ENCODE assay signal across 13 mouse cellular contexts in the genomic region with DNA sequence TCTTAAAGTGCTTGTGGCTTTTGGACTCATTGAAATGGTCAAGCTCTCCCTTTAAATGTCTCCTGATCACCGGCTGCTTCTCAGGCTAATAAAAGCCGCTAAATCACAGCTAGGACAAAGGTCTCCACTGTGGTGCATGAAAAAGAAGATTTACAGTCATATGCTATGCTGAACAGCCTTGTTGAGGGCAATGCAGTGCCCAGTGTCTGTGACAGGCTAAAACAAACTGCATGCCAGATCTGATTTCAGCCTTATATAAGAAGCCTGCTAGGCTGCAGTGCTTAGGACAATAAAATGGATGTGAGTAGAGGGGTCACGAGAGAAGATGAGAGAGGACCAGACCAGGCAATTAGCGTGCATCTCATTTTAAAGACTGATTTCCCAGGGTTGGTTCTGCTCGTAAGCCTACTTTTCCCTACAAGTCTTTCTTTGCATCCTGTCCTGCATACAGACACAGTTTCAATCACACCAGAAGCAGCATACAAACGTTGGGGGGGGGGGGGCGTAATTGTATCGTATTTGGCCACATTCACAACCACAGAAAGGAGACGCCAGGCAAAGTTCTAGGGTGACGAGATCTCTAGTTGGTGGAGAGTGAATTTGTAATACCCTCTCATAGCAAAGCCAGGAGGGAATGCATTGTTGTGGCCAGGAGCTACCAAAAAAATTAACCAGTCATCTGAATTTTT. TPM values are rescaled to one million over a fixed set of nuclear protein-coding genes. Genes with fewer than 3 reads are reported as not detected.
A peak's percentile ranks its signal among the peaks of the same experiment; 100 is the strongest.
DNase-seq lines count a peak whose midpoint lies in the region; ATAC-seq and TF ChIP-seq lines count a peak whose summit lies in the region.
"Had no signal": no experiment of that assay in that cellular context is flagged by ENCODE, and none has a peak within 500 bp of the region (broad histone marks: within the 10 kb centered on the region; RNA-seq: fewer than 3 reads in every experiment).

No protein-coding gene starts in this region.

- ATAC-seq in kidney, postnatal 0 days (replicated peaks; ENCODE audit: low FRiP score, low read depth), result peak; percentile 36; the same call in 1 of the 2 replicates
- peak; percentile 88 for ATAC-seq in forebrain, embryonic 11.5 days (replicated peaks; ENCODE audit: low FRiP score)
- ATAC-seq in hindbrain, postnatal 0 days, result peak; percentile 55; the same call in 1 of the 2 replicates
- peak; percentile 89 for ATAC-seq in neural tube, embryonic 13.5 days (ENCODE audit: low read depth)

- no peaks in the 10 kb centered on the region for H3K4me1 ChIP-seq in kidney, postnatal 0 days (replicated peaks; ENCODE audit: insufficient read depth, low read length)
- H3K4me1 ChIP-seq in forebrain, embryonic 11.5 days (replicated peaks; ENCODE audit: control insufficient read depth, insufficient read depth, low read length), result peaks cover 2% of the 10 kb centered on the region; the same call in 1 of the 2 replicates
- no peaks in the 10 kb centered on the region; the same call in 1 of the 2 replicates for H3K4me1 ChIP-seq in hindbrain, postnatal 0 days (ENCODE audit: insufficient read depth, low read length)
- peaks cover 25% of the 10 kb centered on the region for H3K4me1 ChIP-seq in neural tube, embryonic 13.5 days (replicated peaks)
- H3K4me1 ChIP-seq: liver, embryonic 13.5 days had no signal

- TF ChIP-seq CTCF in kidney, postnatal 0 days (IDR thresholded peaks at IDR 0.05; ENCODE audit: low read depth), result no peak
- TF ChIP-seq CTCF in hindbrain, postnatal 0 days (IDR thresholded peaks at IDR 0.05; ENCODE audit: low read depth), result no peak

- no peaks in the 10 kb centered on the region for H3K36me3 ChIP-seq in kidney, postnatal 0 days (ENCODE audit: insufficient read depth, low read length)
- H3K36me3 ChIP-seq in forebrain, embryonic 11.5 days (ENCODE audit: control insufficient read depth, insufficient read depth, low read length), result no peaks in the 10 kb centered on the region
- H3K36me3 ChIP-seq in hindbrain, postnatal 0 days (ENCODE audit: insufficient read depth, low read length), result no peaks in the 10 kb centered on the region
- no peaks in the 10 kb centered on the region for H3K36me3 ChIP-seq in neural tube, embryonic 13.5 days
- H3K36me3 ChIP-seq: liver, embryonic 13.5 days had no signal

- H3K4me3 ChIP-seq in kidney, postnatal 0 days (replicated peaks; ENCODE audit: low read depth, low read length), result no peak overlapping the region
- H3K4me3 ChIP-seq in forebrain, embryonic 11.5 days (ENCODE audit: low read depth, low read length), result no peak overlapping the region
- no peak overlapping the region for H3K4me3 ChIP-seq in hindbrain, postnatal 0 days (ENCODE audit: low read length)
- H3K4me3 ChIP-seq in neural tube, embryonic 13.5 days, result peak overlapping the region; percentile 13; the same call in 1 of the 2 replicates
- H3K4me3 ChIP-seq: liver, embryonic 13.5 days had no signal

- no peaks in the 10 kb centered on the region for H3K9me3 ChIP-seq in kidney, postnatal 0 days (replicated peaks; ENCODE audit: low read length)
- no peaks in the 10 kb centered on the region for H3K9me3 ChIP-seq in forebrain, embryonic 11.5 days (ENCODE audit: control insufficient read depth, low read length)
- no peaks in the 10 kb centered on the region for H3K9me3 ChIP-seq in hindbrain, postnatal 0 days (ENCODE audit: low read length)
- H3K9me3 ChIP-seq in neural tube, embryonic 13.5 days, result no peaks in the 10 kb centered on the region
- H3K9me3 ChIP-seq: liver, embryonic 13.5 days had no signal

- no peaks in the 10 kb centered on the region for H3K27me3 ChIP-seq in kidney, postnatal 0 days (ENCODE audit: insufficient read depth, low read length)
- no peaks in the 10 kb centered on the region for H3K27me3 ChIP-seq in forebrain, embryonic 11.5 days (ENCODE audit: control insufficient read depth, insufficient read depth, low read length)
- no peaks in the 10 kb centered on the region for H3K27me3 ChIP-seq in hindbrain, postnatal 0 days (ENCODE audit: insufficient read depth, low read length)
- no peaks in the 10 kb centered on the region for H3K27me3 ChIP-seq in neural tube, embryonic 13.5 days
- H3K27me3 ChIP-seq: liver, embryonic 13.5 days had no signal

- no peak overlapping the region for H3K9ac ChIP-seq in kidney, postnatal 0 days (ENCODE audit: low read depth, low read length)
- no peak overlapping the region for H3K9ac ChIP-seq in forebrain, embryonic 11.5 days (ENCODE audit: low read length)
- H3K9ac ChIP-seq in hindbrain, postnatal 0 days (replicated peaks; ENCODE audit: low read length), result no peak overlapping the region
- H3K9ac ChIP-seq in neural tube, embryonic 13.5 days, result peak overlapping the region; percentile 31; the same call in 1 of the 2 replicates
- H3K9ac ChIP-seq: liver, embryonic 13.5 days had no signal

- no peak overlapping the region for H3K4me2 ChIP-seq in kidney, postnatal 0 days (ENCODE audit: low read length)
- H3K4me2 ChIP-seq in forebrain, embryonic 11.5 days (ENCODE audit: low read depth, low read length, severe bottlenecking), result no peak overlapping the region
- H3K4me2 ChIP-seq in hindbrain, postnatal 0 days (ENCODE audit: low read depth, low read length), result peak overlapping the region; percentile 28
- peak overlapping the region; percentile 48 for H3K4me2 ChIP-seq in neural tube, embryonic 13.5 days
- H3K4me2 ChIP-seq: liver, embryonic 13.5 days had no signal

- WGBS in kidney, postnatal 0 days, result 21% methylated on average over 10 of the region's 10 CpGs
- whole genome bisulfite sequencing in forebrain, embryonic 11.5 days, result 54% methylated on average over 10 of the region's 10 CpGs
- 44% methylated on average over 10 of the region's 10 CpGs for WGBS in hindbrain, postnatal 0 days
- WGBS in neural tube, embryonic 13.5 days, result 11% methylated on average over 10 of the region's 10 CpGs

- H3K27ac ChIP-seq in kidney, postnatal 0 days, result no peak overlapping the region
- H3K27ac ChIP-seq in forebrain, embryonic 11.5 days (ENCODE audit: low read depth, low read length), result peak overlapping the region; percentile 37; the same call in 1 of the 2 replicates
- H3K27ac ChIP-seq in hindbrain, postnatal 0 days, result peak overlapping the region; percentile 20; the same call in 1 of the 2 replicates
- peak overlapping the region; percentile 59 for H3K27ac ChIP-seq in neural tube, embryonic 13.5 days (replicated peaks)
- H3K27ac ChIP-seq: liver, embryonic 13.5 days; macrophage had no signal

- peak; percentile 68 for DNase-seq in kidney, postnatal 0 days (ENCODE audit: low spot score)
- DNase-seq in kidney, adult 11 months, result no peak
- no peak for DNase-seq in forebrain, embryonic 11.5 days (ENCODE audit: low spot score)
- peak; percentile 42 for DNase-seq in hindbrain, postnatal 0 days (ENCODE audit: low spot score)
- no peak for DNase-seq in lung, postnatal 14 days
- DNase-seq in right cerebral cortex, adult 2 months (ENCODE audit: low spot score in 2 of 2), result no peak
- DNase-seq in gastrocnemius, postnatal 4 days (ENCODE audit: low spot score in 2 of 2), result no peak
- DNase-seq: heart, adult 11 months; heart, postnatal 4 days; liver, embryonic 13.5 days; right cerebral cortex, postnatal 25 days had no signal

RNA-seq across cellular contexts. Expression of a gene that starts 52.1 kb away (rescaled TPM):
- polyA plus RNA-seq in kidney, postnatal 0 days (2015; fragmentation: Nextera tagmentation; extraction: Ambion mirVana), result 0.18 and 0.28 TPM in 2 replicates
- 4.2 and 4.4 TPM in 2 replicates for polyA plus RNA-seq in forebrain, embryonic 11.5 days (2014; fragmentation: Nextera tagmentation; extraction: Ambion mirVana)
- total RNA-seq in hindbrain, postnatal 0 days (2014; rRNA removed), result 9.4 and 10.6 TPM in 2 replicates
- polyA plus RNA-seq in hindbrain, postnatal 0 days (2015; fragmentation: Nextera tagmentation; extraction: Ambion mirVana), result 9.0 and 9.6 TPM in 2 replicates
- 8.0 and 10.2 TPM in 2 replicates for polyA plus RNA-seq in neural tube, embryonic 13.5 days (2015; fragmentation: Nextera tagmentation; extraction: Ambion mirVana)
- total RNA-seq in gastrocnemius, postnatal 4 days (2021), result under 1 TPM; 0.61 to 0.70 TPM
- polyA plus RNA-seq: macrophage had no signal

Comparison
In these comparisons a context has a peak if more than half of its experiments do, and no peak if none do; other contexts are left out.
1. DNase-seq: peak in kidney, postnatal 0 days (single experiment) and hindbrain, postnatal 0 days (single experiment); none in kidney, adult 11 months (single experiment), forebrain, embryonic 11.5 days (single experiment), lung, postnatal 14 days (single experiment), right cerebral cortex, adult 2 months (0 of 2) and gastrocnemius, postnatal 4 days (0 of 2).
2. ATAC-seq: peak in every context shown above with its lines; median percentile 89 in neural tube, embryonic 13.5 days; 88 in forebrain, embryonic 11.5 days; 55 in hindbrain, postnatal 0 days; 36 in kidney, postnatal 0 days.
3. H3K4me2 ChIP-seq: peak in hindbrain, postnatal 0 days (single experiment) and neural tube, embryonic 13.5 days (single experiment); none in kidney, postnatal 0 days (single experiment) and forebrain, embryonic 11.5 days (single experiment).